Mouse (Mus musculus) heart, embryonic 16.5 days (tissue): ENCODE results near the gene Elmo1. TPM values are rescaled to one million over a fixed set of nuclear protein-coding genes. Genes with fewer than 3 reads are reported as not detected.

Experiments used
- ATAC-seq: fragments of 200-750 bp; cut with Nextera tagmentation; replicated peaks from 2 replicates; pipeline ENCODE4 v1.8.0; 2017; ENCODE audit warnings: moderate number of reproducible peaks; ENCODE audit not compliant: insufficient read depth, low FRiP score; ENCODE audit errors: extremely low read depth
- H3K27ac ChIP-seq: fragments of 300-500 bp; sonication (generic); 2 replicates; pipeline ENCODE4 v1.5.1; 2014; ENCODE audit warnings: mild to moderate bottlenecking, low read length, control low read depth, moderate library complexity
- H3K27me3 ChIP-seq: fragments of 300-500 bp; sonication (generic); 2 replicates; pipeline ENCODE4 v1.6.1; 2014; ENCODE audit warnings: low read length, mixed read lengths; ENCODE audit not compliant: control insufficient read depth, insufficient read depth
- H3K36me3 ChIP-seq: fragments of 300-500 bp; sonication (generic); 2 replicates; pipeline ENCODE4 v1.6.1; 2014; ENCODE audit not compliant: control insufficient read depth, insufficient read depth
- H3K4me1 ChIP-seq: fragments of 300-500 bp; sonication (generic); 2 replicates; pipeline ENCODE4 v1.6.1; 2014; ENCODE audit warnings: low read length, mixed read lengths; ENCODE audit not compliant: control insufficient read depth, insufficient read depth
- H3K4me2 ChIP-seq: fragments of 300-500 bp; sonication (generic); 2 replicates; pipeline ENCODE4 v1.6.1; 2014; ENCODE audit warnings: low read depth, mild to moderate bottlenecking, control low read depth, low read length
- H3K4me3 ChIP-seq: fragments of 300-500 bp; sonication (generic); 2 replicates; pipeline ENCODE4 v1.5.1; 2014; ENCODE audit warnings: mild to moderate bottlenecking, control low read depth, low read length
- H3K9ac ChIP-seq: fragments of 300-500 bp; sonication (generic); 2 replicates; pipeline ENCODE4 v1.6.1; 2014; ENCODE audit warnings: low read length, control low read depth
- H3K9me3 ChIP-seq: fragments of 300-500 bp; sonication (generic); replicated peaks from 2 replicates; pipeline ENCODE4 v1.6.1; 2016; ENCODE audit warnings: low read length; ENCODE audit not compliant: control insufficient read depth
- WGBS: fragments of 180-500 bp; shearing (Covaris S2); extraction: QIAGEN DNeasy Blood & Tissue Kit; methylation state at CpG from one replicate; pipeline ENCODE4 v1.1.7; 2014; 5-methylcytosine and 5-hydroxymethylcytosine counted together
- polyA plus RNA-seq: library from polyadenylated mRNA; unstranded; fragments of >200 nt; fragmentation: Nextera tagmentation; extraction: Ambion mirVana; gene quantifications from 2 replicates; pipeline ENCODE4 v1.2.1, GENCODE M21; 2015

The Elmo1 gene
- polyA plus RNA-seq, result 17.2 and 17.7 TPM in 2 replicates

DNA sequence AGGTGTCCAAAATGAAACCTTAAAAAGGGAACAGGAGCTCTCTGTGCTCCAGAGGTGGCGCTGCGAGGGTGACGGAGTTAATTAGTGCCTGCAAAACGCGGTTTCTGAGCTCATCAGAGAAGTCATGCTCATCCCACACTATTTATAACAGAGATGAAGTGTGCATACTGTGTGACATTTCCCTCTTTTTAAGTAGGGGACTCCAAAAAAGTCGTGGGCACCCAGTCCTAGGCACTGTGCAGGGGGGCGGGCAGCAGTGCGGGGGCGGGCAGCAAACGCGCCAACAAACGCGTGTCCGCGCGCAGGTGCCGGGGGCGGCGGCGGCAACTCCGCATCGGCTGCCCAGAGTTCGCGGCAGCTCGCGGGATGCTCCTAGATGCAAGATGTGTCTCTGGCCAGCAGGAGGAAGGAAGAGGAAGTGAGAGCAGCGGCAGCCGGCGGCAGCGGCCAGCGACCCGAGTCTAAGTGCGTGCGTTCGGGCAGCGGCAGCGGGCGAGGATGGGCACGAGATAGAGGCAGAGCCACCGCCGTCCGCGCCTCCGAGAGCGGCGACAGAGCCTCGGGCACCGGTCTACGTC lies at the start of gene Elmo1:
TSS of gene Elmo1 (plus strand) at position 464 of the 578 bp plus-strand sequence.
- Histone ChIP-seq H3K4me1 (peaks cover 11% of the 10 kb centered on the region), H3K36me3 (no peaks in the 10 kb centered on the region), H3K9me3 (0 out of 2 replicates have a peak, but pooled peaks cover 2% of the 10 kb centered on the region), H3K27ac (peak within 1 kb of the TSS; percentile 81), H3K27me3 (no peaks in the 10 kb centered on the region), H3K9ac (peak within 1 kb of the TSS; percentile 82), H3K4me3 (peak within 1 kb of the TSS; percentile 73), H3K4me2 (peak within 1 kb of the TSS; percentile 98)
- peak; percentile 70 for ATAC-seq
- under 1% methylated on average over 49 of the region's 49 CpGs for WGBS

DNA sequence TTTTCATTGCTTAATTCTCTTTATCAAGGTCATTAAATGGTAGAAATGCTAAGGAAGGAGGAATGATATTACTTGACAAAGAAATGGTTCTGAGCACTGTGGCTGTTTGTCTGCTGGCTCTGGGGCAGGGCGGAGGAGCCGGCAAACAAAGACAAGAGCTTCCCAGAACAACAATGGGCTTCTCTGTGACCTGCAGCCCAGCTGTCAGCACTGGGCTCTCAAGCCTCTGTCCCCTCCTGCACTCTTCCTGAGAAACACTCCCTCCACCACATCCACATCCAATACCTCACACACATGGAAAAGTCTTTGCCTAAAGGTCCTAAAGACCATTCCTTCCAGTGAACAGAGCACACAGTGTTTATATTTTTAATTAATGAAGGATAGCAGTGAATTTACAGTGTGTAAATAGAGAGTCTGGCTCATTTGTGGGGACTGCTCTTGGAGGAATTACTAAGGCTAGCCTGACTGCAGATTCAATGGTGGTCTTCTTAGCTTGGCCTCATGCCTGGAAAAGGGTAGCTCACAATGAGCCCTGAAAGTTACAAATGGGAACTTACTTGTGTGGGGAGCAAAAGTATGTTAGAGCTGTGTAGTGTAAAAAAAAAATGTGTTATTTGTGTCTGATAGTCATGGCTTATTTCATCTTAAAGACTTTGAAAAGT lies 49.1 kb upstream of the Elmo1 start:
- Histone ChIP-seq H3K27ac (no peak overlapping the region), H3K27me3 (no peaks in the 10 kb centered on the region), H3K36me3 (no peaks in the 10 kb centered on the region), H3K4me1 (no peaks in the 10 kb centered on the region), H3K4me2 (no peak overlapping the region), H3K4me3 (no peak overlapping the region), H3K9ac (no peak overlapping the region), H3K9me3 (no peaks in the 10 kb centered on the region)
- WGBS, result 25% methylated on average over 2 of the region's 2 CpGs
- ATAC-seq, result no peak

DNA sequence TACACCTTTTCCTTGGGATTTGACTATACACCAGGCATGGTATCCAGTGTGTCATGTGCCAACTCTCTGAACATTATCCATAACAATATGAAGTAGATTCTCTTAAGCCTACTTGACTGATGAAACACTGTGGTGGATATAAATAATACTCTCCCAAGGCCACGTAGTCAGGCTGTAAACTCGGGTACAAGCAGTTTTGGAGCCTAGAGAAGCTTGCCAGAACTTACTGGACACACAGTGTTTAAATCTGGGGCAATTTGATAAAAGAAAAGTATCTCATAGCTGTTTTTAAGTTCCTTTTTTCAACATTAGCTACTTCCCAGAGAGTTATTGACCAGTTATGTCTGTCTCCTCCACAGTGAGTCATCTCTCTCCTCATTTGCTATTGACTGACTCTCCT lies 47.5 kb upstream of the Elmo1 start:
- ATAC-seq, result no peak
- Histone ChIP-seq H3K36me3 (no peaks in the 10 kb centered on the region), H3K27me3 (no peaks in the 10 kb centered on the region), H3K27ac (no peak overlapping the region), H3K4me1 (no peaks in the 10 kb centered on the region), H3K9ac (no peak overlapping the region), H3K4me3 (no peak overlapping the region), H3K4me2 (no peak overlapping the region), H3K9me3 (no peaks in the 10 kb centered on the region)
- 62% methylated on average over 2 of the region's 2 CpGs for WGBS

DNA sequence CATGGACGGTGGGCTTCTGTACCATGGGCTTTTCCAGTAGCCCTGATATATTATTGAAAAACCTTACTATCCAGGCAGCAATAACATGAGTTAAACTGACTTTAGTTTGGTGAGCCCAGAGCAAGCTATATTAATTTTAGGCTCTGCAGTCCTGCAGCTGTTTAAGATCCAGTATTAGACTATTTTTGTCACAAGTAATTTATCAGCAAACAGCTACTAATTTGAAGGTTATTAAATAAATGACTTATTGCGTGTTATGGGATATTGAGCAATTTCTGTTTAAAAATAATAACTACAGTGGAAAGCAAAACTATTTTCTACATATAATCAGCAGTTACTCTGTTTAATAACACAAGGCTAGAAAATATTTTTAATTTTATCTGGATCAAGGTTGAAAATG lies 45.0 kb upstream of the Elmo1 start:
- Histone ChIP-seq H3K9me3 (no peaks in the 10 kb centered on the region), H3K27ac (no peak overlapping the region), H3K9ac (no peak overlapping the region), H3K4me3 (no peak overlapping the region), H3K36me3 (no peaks in the 10 kb centered on the region), H3K27me3 (no peaks in the 10 kb centered on the region), H3K4me1 (no peaks in the 10 kb centered on the region), H3K4me2 (no peak overlapping the region)
- WGBS, result 74% methylated on average over 2 of the region's 2 CpGs
- no peak for ATAC-seq

DNA sequence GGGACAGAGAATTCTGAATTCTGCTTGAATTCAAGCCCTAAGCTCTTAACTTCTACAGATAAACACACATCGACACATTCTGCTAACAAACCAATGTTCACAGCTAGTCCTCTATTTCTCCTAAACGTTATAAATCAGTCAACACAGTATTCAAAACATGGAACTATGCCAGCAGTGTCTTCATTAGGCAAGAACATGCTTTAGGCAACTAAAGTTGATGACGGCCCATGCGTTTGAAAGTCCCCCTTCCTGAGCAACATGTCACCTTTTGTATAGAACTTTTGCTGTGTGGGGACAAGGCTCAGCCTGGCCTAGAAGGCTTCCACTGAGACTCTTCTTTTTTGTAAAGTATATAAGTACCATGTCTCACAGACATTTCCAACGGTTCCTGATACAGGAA lies 44.6 kb upstream of the Elmo1 start:
- Histone ChIP-seq H3K4me1 (no peaks in the 10 kb centered on the region), H3K4me2 (no peak overlapping the region), H3K36me3 (no peaks in the 10 kb centered on the region), H3K9me3 (no peaks in the 10 kb centered on the region), H3K4me3 (no peak overlapping the region), H3K27me3 (no peaks in the 10 kb centered on the region), H3K9ac (no peak overlapping the region), H3K27ac (no peak overlapping the region)
- WGBS, result 51% methylated on average over 5 of the region's 5 CpGs
- ATAC-seq, result no peak

DNA sequence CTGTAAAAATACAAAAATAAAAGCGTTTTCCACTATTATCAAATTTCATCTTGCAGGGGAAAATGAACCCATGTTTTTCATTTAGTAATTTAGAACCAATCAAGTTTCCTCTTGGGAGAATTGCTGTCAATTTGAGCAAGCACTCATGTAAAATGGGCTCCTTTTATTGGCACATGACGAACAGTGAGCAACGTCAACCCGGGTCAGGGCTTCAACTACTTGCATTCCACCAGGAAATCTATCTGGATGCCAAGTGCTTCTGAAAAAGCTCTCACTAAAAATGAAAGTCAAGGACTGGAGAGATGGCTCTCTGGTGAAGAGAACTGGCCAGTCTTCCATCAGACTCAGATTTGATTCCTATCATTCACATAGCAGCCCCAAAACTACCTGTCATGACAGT lies 44.0 kb upstream of the Elmo1 start:
- ATAC-seq, result no peak
- Histone ChIP-seq H3K4me1 (no peaks in the 10 kb centered on the region), H3K9me3 (no peaks in the 10 kb centered on the region), H3K4me3 (no peak overlapping the region), H3K4me2 (no peak overlapping the region), H3K9ac (no peak overlapping the region), H3K27me3 (no peaks in the 10 kb centered on the region), H3K36me3 (no peaks in the 10 kb centered on the region), H3K27ac (no peak overlapping the region)
- 85% methylated on average over 4 of the region's 4 CpGs for WGBS

DNA sequence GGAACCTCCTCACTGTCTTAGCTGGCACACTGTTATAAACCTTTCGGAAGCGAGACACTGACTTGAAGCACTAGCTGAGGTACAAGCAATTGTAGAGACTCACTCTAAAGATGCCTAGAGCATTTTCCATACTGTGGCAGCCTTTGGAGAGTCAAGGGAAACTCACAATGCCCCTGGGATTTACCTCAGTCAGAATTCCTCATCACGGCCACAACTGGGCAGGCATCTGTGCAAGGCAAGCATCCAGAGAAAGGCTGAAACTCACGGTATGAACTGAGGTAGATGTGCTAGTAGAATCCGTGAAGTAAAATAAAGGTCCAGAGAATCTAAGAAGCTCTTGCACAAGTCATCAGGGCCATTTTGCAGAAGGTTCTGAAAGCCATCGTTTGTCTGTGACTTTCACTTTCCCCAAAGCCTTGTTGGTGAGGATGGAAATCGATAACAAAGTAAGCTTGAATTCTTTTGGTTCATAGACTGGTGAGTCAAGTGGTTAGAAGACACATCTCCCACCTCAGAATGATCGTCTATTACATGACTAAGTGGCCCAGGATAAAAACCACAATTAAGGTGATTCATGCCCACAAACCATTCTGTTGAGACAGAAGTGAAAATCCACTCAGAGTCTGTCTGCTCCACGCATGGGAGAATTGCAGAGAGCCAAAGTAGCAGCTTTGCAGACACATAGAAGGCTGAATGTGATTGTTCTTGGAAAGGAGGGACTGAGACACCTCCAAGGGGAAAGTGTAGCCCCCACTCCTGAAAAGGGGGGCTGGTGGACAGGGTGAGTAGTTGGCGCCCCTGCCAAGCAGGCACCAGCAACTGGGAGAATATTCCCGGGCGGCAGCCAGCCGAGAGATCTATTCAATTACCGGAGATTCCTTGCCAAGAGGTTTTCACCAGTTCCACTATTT lies 42.2 kb upstream of the Elmo1 start:
- no peak overlapping the region for H3K27ac ChIP-seq
- H3K27me3 ChIP-seq, result no peaks in the 10 kb centered on the region
- no peaks in the 10 kb centered on the region for H3K4me1 ChIP-seq
- no peak overlapping the region for H3K9ac ChIP-seq
- H3K36me3 ChIP-seq, result no peaks in the 10 kb centered on the region
- no peak for ATAC-seq
- no peak overlapping the region for H3K4me3 ChIP-seq
- no peak overlapping the region; the same call in 1 of the 2 replicates for H3K4me2 ChIP-seq
- WGBS, result 55% methylated on average over 14 of the region's 14 CpGs
- H3K9me3 ChIP-seq, result no peaks in the 10 kb centered on the region

DNA sequence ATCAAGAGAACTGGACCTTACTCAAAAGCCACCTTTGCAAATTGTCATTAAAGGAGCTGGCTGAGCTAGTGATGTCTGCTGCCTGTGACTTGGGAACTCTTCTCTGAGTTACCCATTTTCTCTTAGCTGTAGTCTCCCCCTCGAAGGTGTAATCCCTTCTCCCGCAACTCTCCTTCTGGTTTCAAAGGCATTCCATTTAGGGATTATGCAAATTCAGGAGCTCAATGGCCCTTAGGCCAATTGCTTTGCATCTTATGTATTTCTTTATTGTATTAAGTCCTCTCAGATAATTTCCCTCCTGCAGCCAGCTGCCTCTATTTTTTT lies 41.6 kb upstream of the Elmo1 start:
- Histone ChIP-seq H3K4me3 (no peak overlapping the region), H3K9ac (no peak overlapping the region), H3K27me3 (no peaks in the 10 kb centered on the region), H3K36me3 (no peaks in the 10 kb centered on the region), H3K4me2 (no peak overlapping the region; the same call in 1 of the 2 replicates), H3K4me1 (no peaks in the 10 kb centered on the region), H3K9me3 (no peaks in the 10 kb centered on the region), H3K27ac (no peak overlapping the region)
- WGBS, result 37% methylated on average over 2 of the region's 2 CpGs
- no peak for ATAC-seq

DNA sequence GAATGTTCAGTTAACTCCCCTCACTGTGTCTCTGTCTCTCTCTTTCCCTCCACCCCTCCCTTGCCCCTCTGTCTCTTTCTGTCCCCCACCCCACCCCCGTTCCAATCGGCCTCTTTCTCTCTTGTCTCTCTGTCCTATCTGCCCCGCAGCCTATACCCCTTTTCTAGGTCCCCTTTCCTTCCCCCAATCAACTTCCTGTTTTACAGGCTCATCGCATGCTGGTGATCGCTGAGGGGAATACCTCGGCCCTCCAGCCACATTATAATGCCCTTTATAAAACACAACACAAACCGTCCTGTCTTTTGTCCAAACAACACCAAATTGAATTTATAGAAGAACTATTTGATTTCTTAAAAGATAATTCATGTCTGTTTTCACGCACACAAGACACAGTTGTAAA lies 40.7 kb upstream of the Elmo1 start:
- Histone ChIP-seq H3K4me2 (no peak overlapping the region), H3K27ac (no peak overlapping the region), H3K27me3 (no peaks in the 10 kb centered on the region), H3K9ac (no peak overlapping the region), H3K9me3 (no peaks in the 10 kb centered on the region), H3K4me3 (no peak overlapping the region), H3K36me3 (no peaks in the 10 kb centered on the region), H3K4me1 (no peaks in the 10 kb centered on the region)
- WGBS, result 64% methylated on average over 8 of the region's 8 CpGs
- no peak for ATAC-seq
